Mouse (Mus musculus) liver, embryonic 14.5 days (tissue): Measurements from ENCODE around the gene Ift74.

ENCODE experiments used
- CTCF ChIP-seq: IDR thresholded peaks from 2 replicates; pipeline ENCODE4 v1.5.1; 2016; ENCODE audit warnings: antibody characterized with exemption, low read depth, control low read depth
- EP300 ChIP-seq: IDR thresholded peaks from 2 replicates; pipeline ENCODE4 v1.6.1; 2016; ENCODE audit warnings: antibody characterized with exemption, low read depth

DNA sequence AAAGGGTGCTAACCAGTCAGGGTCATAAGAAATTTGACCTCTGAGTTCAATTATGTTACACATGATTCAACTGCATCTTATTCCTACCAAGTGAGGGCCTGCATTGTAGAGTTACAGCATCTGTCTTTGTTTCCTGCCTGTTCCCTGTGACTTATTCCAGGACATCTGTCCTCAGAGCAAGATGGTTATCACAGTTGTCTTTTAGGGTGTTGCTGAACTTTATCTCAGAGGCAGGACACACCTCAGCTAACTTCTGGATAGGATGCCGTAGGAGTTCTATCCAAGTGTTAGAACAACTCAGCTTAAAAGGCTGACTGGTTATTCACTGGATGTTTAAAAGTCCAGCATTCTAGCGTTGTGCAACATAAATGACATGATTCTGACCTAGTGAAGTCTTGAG is 77.9 kb downstream of the Ift74 start:
- no peak for TF ChIP-seq CTCF
- no peak for TF ChIP-seq EP300
